Comparison of ENCODE assay signal across 8 mouse cellular contexts in genomic region chr4:106463174-106463801, GRCm38 (mm10). TPM values are rescaled to one million over a fixed set of nuclear protein-coding genes. Genes with fewer than 3 reads are reported as not detected.
A peak's percentile ranks its signal among the peaks of the same experiment; 100 is the strongest.
DNase-seq lines count a peak whose midpoint lies in the region; ATAC-seq and TF ChIP-seq lines count a peak whose summit lies in the region.

No protein-coding gene starts in this region.

- H3K27ac ChIP-seq in testis, adult 2 months (ENCODE audit: control insufficient read depth, insufficient read depth, low read depth, low read length): no peak overlapping the region
- H3K27ac ChIP-seq in forebrain, embryonic 16.5 days (ENCODE audit: low read length): no peak overlapping the region
- peak overlapping the region; percentile 73 for H3K27ac ChIP-seq in liver, embryonic 13.5 days
- no peak overlapping the region for H3K27ac ChIP-seq in cerebellum, adult 2 months (ENCODE audit: insufficient read depth, low read length)

- no peaks in the 10 kb centered on the region for H3K27me3 ChIP-seq in testis, adult 2 months (ENCODE audit: control insufficient read depth, insufficient read depth, low read length)
- H3K27me3 ChIP-seq in forebrain, embryonic 16.5 days (replicated peaks; ENCODE audit: control insufficient read depth, insufficient read depth, low read length): peaks cover 14% of the 10 kb centered on the region
- peaks cover 40% of the 10 kb centered on the region for H3K27me3 ChIP-seq in liver, embryonic 13.5 days
- no peaks in the 10 kb centered on the region for H3K27me3 ChIP-seq in cerebellum, adult 2 months (ENCODE audit: control insufficient read depth, insufficient read depth, low read length)

- peak overlapping the region; percentile 77 for H3K4me2 ChIP-seq in forebrain, embryonic 16.5 days (ENCODE audit: low read length)
- H3K4me2 ChIP-seq in liver, embryonic 13.5 days: peak overlapping the region; percentile 43

- TF ChIP-seq CTCF in testis, adult 2 months (IDR thresholded peaks at IDR 0.05; ENCODE audit: control insufficient read depth, insufficient read depth, insufficient replicate concordance, low read depth, low read length): no peak
- no peak for TF ChIP-seq CTCF in cerebellum, adult 2 months (IDR thresholded peaks at IDR 0.05; ENCODE audit: borderline replicate concordance, insufficient read depth, low read depth, low read length)

- H3K4me3 ChIP-seq in testis, adult 2 months (ENCODE audit: control insufficient read depth, low read depth, low read length): peak overlapping the region; percentile 0; the same call in 1 of the 2 replicates
- H3K4me3 ChIP-seq in forebrain, embryonic 16.5 days (replicated peaks; ENCODE audit: low read length): peak overlapping the region; percentile 45
- peak overlapping the region; percentile 54 for H3K4me3 ChIP-seq in liver, embryonic 13.5 days (replicated peaks)
- no peak overlapping the region for H3K4me3 ChIP-seq in cerebellum, adult 2 months (replicated peaks; ENCODE audit: insufficient read depth, low read depth, low read length)

- no peaks in the 10 kb centered on the region for H3K9me3 ChIP-seq in forebrain, embryonic 16.5 days (ENCODE audit: control insufficient read depth, low read length)
- no peaks in the 10 kb centered on the region for H3K9me3 ChIP-seq in liver, embryonic 13.5 days (replicated peaks)

- no peaks in the 10 kb centered on the region for H3K36me3 ChIP-seq in testis, adult 2 months (ENCODE audit: control insufficient read depth, insufficient read depth, low read length)
- no peaks in the 10 kb centered on the region for H3K36me3 ChIP-seq in forebrain, embryonic 16.5 days (ENCODE audit: control insufficient read depth, insufficient read depth)
- no peaks in the 10 kb centered on the region for H3K36me3 ChIP-seq in liver, embryonic 13.5 days

- peak; percentile 31; the same call in 1 of the 2 replicates for ATAC-seq in forebrain, embryonic 16.5 days
- no peak for ATAC-seq in liver, embryonic 13.5 days (ENCODE audit: low read depth)

- TF ChIP-seq POLR2A in testis, adult 2 months (IDR thresholded peaks at IDR 0.05; ENCODE audit: control insufficient read depth, low read depth, low read length): no peak
- no peak for TF ChIP-seq POLR2A in cerebellum, adult 2 months (IDR thresholded peaks at IDR 0.05; ENCODE audit: borderline replicate concordance, insufficient read depth, low read length)

- H3K4me1 ChIP-seq in testis, adult 2 months (ENCODE audit: control insufficient read depth, insufficient read depth, low read length): peaks cover 6% of the 10 kb centered on the region
- peaks cover 10% of the 10 kb centered on the region for H3K4me1 ChIP-seq in forebrain, embryonic 16.5 days (replicated peaks; ENCODE audit: control insufficient read depth, insufficient read depth, low read length)
- H3K4me1 ChIP-seq in liver, embryonic 13.5 days (replicated peaks): no peaks in the 10 kb centered on the region
- peaks cover 23% of the 10 kb centered on the region for H3K4me1 ChIP-seq in cerebellum, adult 2 months (ENCODE audit: control insufficient read depth, insufficient read depth, low read length)

- 22% methylated on average over 21 of the region's 21 CpGs for WGBS in forebrain, embryonic 16.5 days
- WGBS in liver, embryonic 13.5 days (ENCODE audit: insufficient replicate concordance): 30% methylated on average over 21 of the region's 21 CpGs
- WGBS in cerebellum, adult 2 months: 35% methylated on average over 21 of the region's 21 CpGs

- H3K9ac ChIP-seq in forebrain, embryonic 16.5 days (replicated peaks; ENCODE audit: low read depth, low read length): peak overlapping the region; percentile 44
- H3K9ac ChIP-seq in liver, embryonic 13.5 days: peak overlapping the region; percentile 60

- no peak for DNase-seq in testis, postnatal 14 days (ENCODE audit: low spot score)
- no peak for DNase-seq in liver, embryonic 13.5 days
- DNase-seq in testis, postnatal 10 days (ENCODE audit: low spot score): peak; percentile 58
- DNase-seq in frontal cortex, postnatal 25 days (ENCODE audit: low spot score in 2 of 2): no peak
- DNase-seq in ovary, postnatal 10 days (ENCODE audit: low spot score): no peak
- DNase-seq in cerebellum, adult 2 months: no peak

RNA-seq across cellular contexts. Expression of gene Pcsk9, which starts 0.8 kb away (rescaled TPM):
- polyA plus RNA-seq in testis, adult 2 months (2012; rRNA removed): 0.04 and 0.11 TPM in 2 replicates
- polyA plus RNA-seq in forebrain, embryonic 16.5 days (2015; fragmentation: Nextera tagmentation; extraction: Ambion mirVana): 0.77 and 0.99 TPM in 2 replicates
- 66.9 and 77.0 TPM in 2 replicates for polyA plus RNA-seq in liver, embryonic 13.5 days (2015; fragmentation: Nextera tagmentation; extraction: Ambion mirVana)
- 0.33 and 0.34 TPM in 2 replicates for polyA plus RNA-seq in cerebellum, adult 2 months (2012; rRNA removed)

RNA-seq across cellular contexts. Expression of gene Bsnd, which starts 28.8 kb away (rescaled TPM):
- polyA plus RNA-seq in testis, adult 2 months (2012; rRNA removed): 0.06 and 0.16 TPM in 2 replicates
- not detected in 2 replicates for polyA plus RNA-seq in forebrain, embryonic 16.5 days (2015; fragmentation: Nextera tagmentation; extraction: Ambion mirVana)
- polyA plus RNA-seq in liver, embryonic 13.5 days (2015; fragmentation: Nextera tagmentation; extraction: Ambion mirVana): not detected in 2 replicates
- polyA plus RNA-seq in cerebellum, adult 2 months (2012; rRNA removed): 0.03 and 0.10 TPM in 2 replicates

Comparison
In these comparisons a context has a peak if more than half of its experiments do, and no peak if none do; other contexts are left out.
1. RNA of gene Pcsk9, which starts 0.8 kb away (polyA plus RNA-seq): 66.9 to 77.0 TPM in liver, embryonic 13.5 days; 0.77 to 0.99 TPM in forebrain, embryonic 16.5 days, 0.33 to 0.34 TPM in cerebellum, adult 2 months and 0.04 to 0.11 TPM in testis, adult 2 months; every median in the first group is over 10 times any median in the second.